Mouse (Mus musculus): ENCODE data around the gene Vsx1. TPM values are rescaled to one million over a fixed set of nuclear protein-coding genes. Genes with fewer than 3 reads are reported as not detected.
A peak's percentile ranks its signal among the peaks of the same experiment; 100 is the strongest.

Gene Vsx1
- polyA plus RNA-seq, 1 experiment from 2014 or later = 0.05 TPM

DNA sequence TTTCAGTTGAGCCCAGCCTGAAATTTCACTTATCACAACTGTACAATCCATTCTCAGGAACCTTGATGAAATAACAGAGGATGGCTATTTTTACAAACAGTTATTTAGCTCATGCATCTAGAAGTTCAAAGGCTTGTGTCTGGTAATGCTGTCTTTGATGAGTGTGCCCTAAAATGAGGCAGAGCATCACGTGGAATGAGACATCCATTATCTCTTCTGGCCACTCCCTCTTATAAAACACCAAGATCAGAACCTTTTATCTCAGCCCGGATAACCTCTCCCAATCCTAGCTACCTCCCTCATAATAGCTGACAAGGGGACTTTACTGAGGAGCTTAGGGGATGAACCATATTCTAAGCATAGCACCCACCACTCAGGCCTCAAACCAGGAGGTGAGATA is 24.2 kb downstream of the Vsx1 start:
- H3K4me3 ChIP-seq = no peak overlapping the region
- H3K27ac ChIP-seq = 0 out of 2 replicates have a peak overlapping the region, but pooled peaks have one; percentile 20
- H3K4me1 ChIP-seq = peaks cover 33% of the 10 kb centered on the region
- H3K9me3 ChIP-seq = no peaks in the 10 kb centered on the region
- no peaks in the 10 kb centered on the region for H3K36me3 ChIP-seq (replicated peaks)
- WGBS = 80% methylated on average over 2 of the region's 2 CpGs
- H3K27me3 ChIP-seq (ENCODE audit: poor library complexity, severe bottlenecking) = peaks cover 45% of the 10 kb centered on the region
- DNase-seq (ENCODE audit: extremely low spot score, low spot score) = no peak

DNA sequence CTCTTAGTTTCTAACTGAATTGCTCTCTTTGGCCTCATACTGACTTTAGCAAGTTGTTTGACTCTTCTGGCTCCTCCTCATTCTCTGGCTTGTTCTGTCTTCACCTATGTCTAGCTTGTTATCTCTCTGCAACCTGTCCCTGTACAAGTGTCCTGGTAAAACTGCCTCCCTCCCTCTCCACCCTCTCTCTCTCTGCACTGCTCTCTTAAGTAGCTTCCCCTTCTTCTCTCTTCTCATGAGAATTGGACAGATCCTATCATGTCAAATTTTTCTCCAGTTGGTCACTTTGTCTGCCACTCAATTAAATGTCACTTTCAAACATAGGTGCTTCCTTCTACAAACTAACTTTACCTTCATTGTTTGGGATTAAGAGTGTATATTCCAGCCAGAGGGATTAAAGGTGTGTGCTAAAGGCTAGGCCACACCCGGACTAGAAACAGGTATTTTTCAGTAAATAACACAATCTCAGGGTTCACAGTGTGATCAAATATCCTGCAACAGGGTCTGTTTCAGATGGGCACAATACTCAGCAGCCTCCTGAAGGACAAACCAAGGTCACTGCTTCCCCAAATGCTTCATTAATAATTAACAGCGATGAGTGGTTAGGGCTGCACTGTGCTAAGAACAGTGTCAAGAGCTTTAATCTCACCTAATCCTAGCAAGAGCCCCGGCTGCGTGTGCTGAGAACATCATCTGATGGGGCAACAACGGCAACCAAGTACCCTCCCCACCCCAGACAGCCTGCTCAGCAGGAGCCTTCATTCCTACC is 24.8 kb downstream of the Vsx1 start:
- Histone ChIP-seq H3K27ac (no peak overlapping the region), H3K4me3 (no peak overlapping the region), H3K4me1 (peaks cover 33% of the 10 kb centered on the region), H3K9me3 (no peaks in the 10 kb centered on the region), H3K27me3 (ENCODE audit: poor library complexity, severe bottlenecking) (peaks cover 38% of the 10 kb centered on the region), H3K36me3 (replicated peaks) (no peaks in the 10 kb centered on the region; the same call in 1 of the 2 replicates)
- WGBS = 76% methylated on average over 5 of the region's 5 CpGs
- DNase-seq (ENCODE audit: extremely low spot score, low spot score) = no peak

DNA sequence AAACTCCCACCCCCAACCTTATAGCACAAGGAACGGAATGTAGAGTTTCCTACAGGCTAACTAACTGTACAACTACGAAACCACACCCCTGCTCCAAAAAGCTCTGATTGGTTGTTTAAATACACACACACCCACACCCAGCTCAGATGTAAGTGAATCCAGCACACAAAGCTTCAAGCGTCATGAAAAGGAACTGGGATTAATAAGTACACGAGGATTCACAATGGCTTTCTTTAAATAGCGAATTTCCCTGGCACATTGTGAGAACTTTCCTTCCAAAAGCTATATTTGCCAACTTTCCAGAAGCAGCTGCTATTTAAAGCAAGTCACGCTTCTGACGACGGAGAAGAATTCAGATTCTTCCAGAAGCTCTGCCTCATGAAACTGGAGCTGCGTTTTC is 25.9 kb downstream of the Vsx1 start:
- Histone ChIP-seq H3K27me3 (ENCODE audit: poor library complexity, severe bottlenecking) (peaks cover 27% of the 10 kb centered on the region), H3K4me1 (peaks cover 28% of the 10 kb centered on the region), H3K4me3 (no peak overlapping the region), H3K9me3 (no peaks in the 10 kb centered on the region), H3K36me3 (replicated peaks) (no peaks in the 10 kb centered on the region; the same call in 1 of the 2 replicates), H3K27ac (no peak overlapping the region)
- DNase-seq (ENCODE audit: extremely low spot score, low spot score) = no peak
- 85% methylated on average over 9 of the region's 9 CpGs for WGBS

DNA sequence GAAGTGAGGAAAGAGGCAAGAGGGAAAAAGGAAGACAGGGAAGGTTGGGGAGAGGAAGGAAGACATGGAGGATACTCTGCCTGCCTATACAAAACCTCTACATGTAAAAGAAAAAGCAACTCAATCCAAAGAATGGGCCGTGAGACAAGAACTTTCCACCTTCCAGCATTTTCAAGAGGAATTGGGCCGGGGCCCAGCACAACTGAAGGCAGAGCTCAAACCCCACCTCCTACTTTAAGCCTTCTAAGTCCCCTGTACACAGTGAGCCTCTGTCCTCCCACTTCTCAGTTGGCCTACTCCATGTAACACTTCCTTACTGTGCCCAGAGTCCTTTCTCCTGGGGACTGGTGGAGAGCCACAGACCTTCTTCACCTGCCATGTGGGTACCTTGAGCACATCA is 27.2 kb downstream of the Vsx1 start:
- no peak overlapping the region for H3K27ac ChIP-seq
- no peak overlapping the region for H3K4me3 ChIP-seq
- peaks cover 23% of the 10 kb centered on the region for H3K4me1 ChIP-seq
- no peak for DNase-seq (ENCODE audit: extremely low spot score, low spot score)
- H3K27me3 ChIP-seq (ENCODE audit: poor library complexity, severe bottlenecking) = peaks cover 17% of the 10 kb centered on the region
- no peaks in the 10 kb centered on the region; the same call in 1 of the 2 replicates for H3K36me3 ChIP-seq (replicated peaks)
- H3K9me3 ChIP-seq = no peaks in the 10 kb centered on the region
- 87% methylated on average over 2 of the region's 2 CpGs for WGBS

DNA sequence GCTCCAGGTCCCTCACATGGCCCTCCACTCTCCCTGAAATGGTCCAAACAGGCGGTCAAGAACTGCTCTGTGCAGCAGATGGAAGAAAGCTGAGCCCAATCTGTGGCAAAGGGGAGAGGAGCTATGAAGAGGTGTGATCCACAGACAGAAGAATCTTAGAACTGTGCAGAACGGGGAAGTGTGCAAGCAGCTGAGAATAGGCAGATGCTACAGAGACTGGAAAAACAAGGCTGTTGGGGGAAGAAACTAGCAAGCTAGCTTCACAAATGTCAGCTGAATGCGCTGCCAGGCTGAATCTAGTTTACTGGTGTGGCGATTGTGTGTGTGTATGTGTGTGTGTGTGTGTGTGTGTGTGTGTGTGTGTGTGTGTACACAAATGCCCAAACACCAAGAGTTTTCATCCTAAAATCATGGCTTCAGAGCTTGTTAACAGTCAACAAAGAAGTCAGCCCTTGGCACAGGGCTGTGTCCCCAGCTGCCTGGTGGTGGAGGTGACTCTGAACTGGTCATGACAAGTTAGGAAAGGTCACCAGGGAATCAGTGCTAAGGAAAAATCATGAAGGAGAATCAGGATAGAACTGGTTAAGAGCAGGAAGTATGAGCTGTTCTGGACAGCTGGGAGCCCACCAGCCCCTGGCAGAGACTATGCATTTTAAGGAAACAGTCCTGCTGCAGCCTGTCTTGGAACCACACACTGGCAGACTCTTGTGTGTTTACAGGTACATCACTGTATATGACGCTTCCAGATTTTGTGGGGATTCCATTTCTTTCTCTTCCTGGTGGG is 28.3 kb downstream of the Vsx1 start:
- Histone ChIP-seq H3K4me1 (peaks cover 26% of the 10 kb centered on the region), H3K27me3 (ENCODE audit: poor library complexity, severe bottlenecking) (peaks cover 9% of the 10 kb centered on the region), H3K27ac (no peak overlapping the region), H3K9me3 (no peaks in the 10 kb centered on the region), H3K4me3 (no peak overlapping the region), H3K36me3 (replicated peaks) (no peaks in the 10 kb centered on the region; the same call in 1 of the 2 replicates)
- 88% methylated on average over 5 of the region's 5 CpGs for WGBS
- no peak for DNase-seq (ENCODE audit: extremely low spot score, low spot score)

DNA sequence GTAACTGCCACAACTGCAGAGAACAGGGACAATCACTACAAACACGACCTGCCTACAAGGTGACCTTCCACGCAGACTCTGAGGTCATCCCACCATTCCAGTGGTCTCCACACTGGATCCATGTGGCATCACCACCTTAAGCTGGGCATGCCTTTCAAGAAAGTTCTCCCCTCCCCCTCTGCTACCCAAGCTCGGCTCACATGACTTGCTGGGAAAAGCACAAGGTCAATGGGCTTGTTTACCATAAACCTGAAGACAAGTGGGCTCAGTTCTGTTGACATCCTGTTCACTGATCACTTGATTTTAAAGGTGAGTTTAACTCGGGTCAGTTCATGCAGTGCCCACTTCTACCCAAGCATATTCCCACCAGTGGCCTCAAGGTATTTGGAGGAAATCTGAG is 29.1 kb downstream of the Vsx1 start:
- Histone ChIP-seq H3K4me3 (no peak overlapping the region), H3K36me3 (replicated peaks) (no peaks in the 10 kb centered on the region; the same call in 1 of the 2 replicates), H3K27me3 (ENCODE audit: poor library complexity, severe bottlenecking) (peaks cover under 1% of the 10 kb centered on the region; the same call in 1 of the 2 replicates), H3K4me1 (peaks cover 18% of the 10 kb centered on the region), H3K27ac (no peak overlapping the region), H3K9me3 (peaks cover 3% of the 10 kb centered on the region; the same call in 1 of the 2 replicates)
- WGBS = 63% methylated on average over 4 of the region's 4 CpGs
- DNase-seq (ENCODE audit: extremely low spot score, low spot score) = no peak

DNA sequence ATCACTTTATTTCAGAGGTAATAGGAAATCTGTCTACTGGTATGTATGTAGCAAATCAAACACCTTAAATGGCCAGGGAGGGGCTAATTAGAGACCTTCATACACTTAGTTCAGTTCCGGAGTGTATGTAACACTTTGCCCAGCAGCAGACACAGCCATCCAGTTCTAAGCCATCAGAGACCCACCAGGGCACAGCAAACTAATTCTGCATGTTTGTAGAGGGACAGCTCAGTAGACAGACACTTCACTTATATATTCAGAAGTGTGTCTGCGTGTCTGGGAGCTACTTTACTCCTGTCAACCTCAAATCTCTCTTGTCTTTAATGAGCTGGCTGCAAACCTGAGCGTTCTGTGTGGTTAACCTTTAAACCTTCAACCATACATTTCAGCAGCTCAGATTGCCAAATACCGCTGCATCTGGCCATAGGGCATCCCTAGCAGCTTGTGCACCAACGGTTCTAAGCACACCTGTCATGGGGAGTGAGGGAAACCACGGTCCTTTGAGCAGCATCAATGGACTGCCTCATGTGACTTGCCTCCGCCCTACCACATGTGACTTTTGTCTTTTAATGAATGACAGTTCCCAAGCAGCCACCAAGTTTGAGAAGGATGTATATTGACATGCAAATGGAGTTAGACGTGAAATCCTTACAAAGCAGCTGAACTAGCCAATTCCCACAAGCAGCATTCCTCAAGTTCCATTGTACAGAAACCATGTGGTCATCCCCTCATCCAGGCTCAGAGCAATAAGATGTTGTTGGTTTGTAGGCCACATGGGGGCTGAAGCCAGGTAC is 32.0 kb downstream of the Vsx1 start:
- DNase-seq (ENCODE audit: extremely low spot score, low spot score) = no peak
- no peaks in the 10 kb centered on the region; the same call in 1 of the 2 replicates for H3K36me3 ChIP-seq (replicated peaks)
- 65% methylated on average over 8 of the region's 8 CpGs for WGBS
- no peak overlapping the region for H3K4me3 ChIP-seq
- no peaks in the 10 kb centered on the region for H3K27me3 ChIP-seq (ENCODE audit: poor library complexity, severe bottlenecking)
- H3K9me3 ChIP-seq = peaks cover 3% of the 10 kb centered on the region; the same call in 1 of the 2 replicates
- H3K27ac ChIP-seq = peak overlapping the region; percentile 62; the same call in 1 of the 2 replicates
- peaks cover 17% of the 10 kb centered on the region for H3K4me1 ChIP-seq

DNA sequence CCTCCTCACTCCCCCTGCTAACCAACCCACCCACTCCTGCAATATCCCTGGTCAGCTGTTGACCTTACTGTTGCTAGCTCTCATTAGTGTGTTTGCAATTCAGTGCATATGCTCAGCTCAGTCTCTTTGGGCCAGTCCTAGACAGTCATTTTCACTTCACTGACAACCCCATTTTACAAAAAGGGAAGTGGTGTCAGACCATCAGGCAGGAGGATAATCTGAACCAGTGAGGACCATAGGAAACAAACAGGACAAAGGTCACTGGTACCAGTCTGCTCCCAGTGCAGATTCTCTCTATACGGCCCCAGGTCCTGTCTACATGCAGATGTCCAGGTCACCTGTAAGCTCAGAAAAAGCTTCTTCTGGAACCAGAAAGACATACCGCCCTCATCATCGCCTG is 33.0 kb downstream of the Vsx1 start:
- DNase-seq (ENCODE audit: extremely low spot score, low spot score) = no peak
- WGBS = 93% methylated on average over 3 of the region's 3 CpGs
- Histone ChIP-seq H3K27ac (peak overlapping the region; percentile 62; the same call in 1 of the 2 replicates), H3K9me3 (peaks cover 3% of the 10 kb centered on the region; the same call in 1 of the 2 replicates), H3K36me3 (replicated peaks) (no peaks in the 10 kb centered on the region; the same call in 1 of the 2 replicates), H3K27me3 (ENCODE audit: poor library complexity, severe bottlenecking) (no peaks in the 10 kb centered on the region), H3K4me1 (peaks cover 22% of the 10 kb centered on the region), H3K4me3 (no peak overlapping the region)

DNA sequence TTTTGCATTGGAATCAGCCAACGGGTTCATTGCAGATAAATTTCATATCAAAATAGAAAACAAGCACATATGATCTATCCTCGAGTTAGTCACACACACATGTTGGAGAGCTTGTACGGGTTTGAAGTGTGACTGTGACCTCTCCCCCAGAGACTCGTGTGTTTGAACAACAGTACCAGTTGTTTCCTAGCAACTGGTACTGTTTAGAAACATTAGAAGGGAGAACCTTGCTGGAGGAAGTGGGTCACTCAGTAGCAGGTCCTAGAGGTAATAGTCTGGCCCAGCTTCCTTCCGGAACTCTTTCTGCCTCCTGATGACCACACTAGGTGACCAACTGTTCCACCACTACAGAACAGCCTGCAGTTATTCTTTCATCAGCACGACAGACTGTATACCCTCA is 33.9 kb downstream of the Vsx1 start:
- no peak for DNase-seq (ENCODE audit: extremely low spot score, low spot score)
- no peak overlapping the region for H3K27ac ChIP-seq
- H3K36me3 ChIP-seq (replicated peaks) = no peaks in the 10 kb centered on the region; the same call in 1 of the 2 replicates
- H3K9me3 ChIP-seq = peaks cover 3% of the 10 kb centered on the region; the same call in 1 of the 2 replicates
- H3K4me3 ChIP-seq = no peak overlapping the region
- H3K27me3 ChIP-seq (ENCODE audit: poor library complexity, severe bottlenecking) = no peaks in the 10 kb centered on the region
- peaks cover 30% of the 10 kb centered on the region for H3K4me1 ChIP-seq
- WGBS = 87% methylated on average over 6 of the region's 6 CpGs

DNA sequence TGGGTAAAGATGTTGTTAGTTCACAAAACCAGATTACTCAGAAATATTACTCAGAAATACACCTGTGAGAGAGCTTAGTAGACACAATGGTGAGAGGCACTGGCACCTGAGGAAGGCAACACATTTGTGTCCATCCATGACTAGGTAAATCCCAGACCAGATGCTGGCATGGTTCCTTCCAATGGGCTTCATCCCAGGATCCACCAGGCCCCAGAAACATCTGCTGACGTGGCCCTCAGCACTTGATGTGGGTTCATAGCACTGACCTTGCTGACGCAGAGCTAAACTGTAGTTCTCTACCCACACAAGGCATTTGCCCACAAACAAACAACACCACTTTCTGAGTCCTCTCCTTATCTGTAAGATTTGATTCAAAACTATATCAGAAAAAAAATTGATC is 34.3 kb downstream of the Vsx1 start:
- peaks cover 35% of the 10 kb centered on the region for H3K4me1 ChIP-seq
- DNase-seq (ENCODE audit: extremely low spot score, low spot score) = no peak
- 87% methylated on average over 2 of the region's 2 CpGs for WGBS
- H3K27ac ChIP-seq = no peak overlapping the region
- peaks cover 3% of the 10 kb centered on the region; the same call in 1 of the 2 replicates for H3K9me3 ChIP-seq
- H3K36me3 ChIP-seq (replicated peaks) = no peaks in the 10 kb centered on the region; the same call in 1 of the 2 replicates
- no peak overlapping the region for H3K4me3 ChIP-seq
- no peaks in the 10 kb centered on the region for H3K27me3 ChIP-seq (ENCODE audit: poor library complexity, severe bottlenecking)

DNA sequence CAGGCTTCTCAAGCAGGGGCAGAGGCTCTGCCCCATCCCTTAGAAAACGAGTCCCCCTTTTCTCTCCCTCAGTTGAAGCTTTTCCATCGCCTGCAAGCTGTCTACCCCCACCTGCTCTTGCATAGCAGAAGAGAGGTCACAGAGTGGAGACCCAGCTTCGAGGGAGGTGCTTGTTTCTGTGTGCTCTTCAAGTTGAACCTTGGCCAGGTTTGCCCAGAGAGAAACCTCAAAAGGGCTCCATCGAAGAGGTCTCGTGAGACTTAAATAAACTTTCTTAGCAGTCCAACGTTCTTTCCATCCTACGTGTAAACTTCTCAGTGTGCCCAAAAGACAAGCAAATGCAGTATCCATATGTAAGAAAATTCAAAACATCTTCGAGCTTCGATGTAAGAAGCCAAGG is 37.8 kb downstream of the Vsx1 start:
- peak overlapping the region; percentile 72 for H3K27ac ChIP-seq
- H3K27me3 ChIP-seq (ENCODE audit: poor library complexity, severe bottlenecking) = no peaks in the 10 kb centered on the region
- peaks cover 3% of the 10 kb centered on the region; the same call in 1 of the 2 replicates for H3K9me3 ChIP-seq
- WGBS = 71% methylated on average over 9 of the region's 9 CpGs
- peaks cover 38% of the 10 kb centered on the region for H3K4me1 ChIP-seq
- no peak overlapping the region for H3K4me3 ChIP-seq
- H3K36me3 ChIP-seq (replicated peaks) = no peaks in the 10 kb centered on the region
- DNase-seq (ENCODE audit: extremely low spot score, low spot score) = no peak

DNA sequence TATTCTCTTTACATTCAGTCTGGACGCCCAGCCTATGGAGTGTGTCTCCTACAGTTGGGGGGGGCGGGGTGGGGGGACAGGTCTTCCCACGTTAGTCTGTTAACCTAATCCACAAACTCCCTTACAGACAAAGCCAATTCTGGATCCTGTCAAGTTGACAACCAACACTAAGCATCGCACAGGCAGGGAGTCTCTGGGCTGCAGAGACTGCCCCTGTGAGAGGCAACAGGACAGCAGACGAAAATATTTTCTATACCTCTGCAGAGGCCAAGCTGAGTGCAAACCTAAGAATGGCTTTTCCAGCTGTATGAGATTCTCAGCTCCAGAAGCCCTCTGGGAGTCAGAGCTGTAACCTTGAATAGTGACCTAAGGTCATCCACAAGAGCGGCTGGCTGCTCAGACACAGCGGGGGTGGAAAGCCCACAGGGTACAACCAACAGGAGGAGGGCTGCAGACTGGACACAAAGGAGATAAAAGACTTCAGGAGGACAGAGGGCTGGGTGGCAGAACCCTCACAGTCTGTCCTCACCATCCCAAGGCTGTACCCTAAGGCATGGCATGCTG is 38.6 kb downstream of the Vsx1 start:
- no peaks in the 10 kb centered on the region for H3K36me3 ChIP-seq (replicated peaks)
- 18% methylated on average over 7 of the region's 7 CpGs for WGBS
- peaks cover 3% of the 10 kb centered on the region; the same call in 1 of the 2 replicates for H3K9me3 ChIP-seq
- H3K4me1 ChIP-seq = peaks cover 37% of the 10 kb centered on the region
- no peak overlapping the region for H3K4me3 ChIP-seq
- peak overlapping the region; percentile 72 for H3K27ac ChIP-seq
- no peak for DNase-seq (ENCODE audit: extremely low spot score, low spot score)
- no peaks in the 10 kb centered on the region for H3K27me3 ChIP-seq (ENCODE audit: poor library complexity, severe bottlenecking)
